Mouse (Mus musculus): ENCODE results near the gene Gm10272. TPM values are rescaled to one million over a fixed set of nuclear protein-coding genes. Genes with fewer than 3 reads are reported as not detected.
"Not testable (repeated sequence)": the region's sequence is repeated elsewhere in the genome, so short reads cannot be mapped to it uniquely, and the experiment has no call there.

Gene Gm10272
- total RNA-seq, 1 experiment, result not detected

DNA sequence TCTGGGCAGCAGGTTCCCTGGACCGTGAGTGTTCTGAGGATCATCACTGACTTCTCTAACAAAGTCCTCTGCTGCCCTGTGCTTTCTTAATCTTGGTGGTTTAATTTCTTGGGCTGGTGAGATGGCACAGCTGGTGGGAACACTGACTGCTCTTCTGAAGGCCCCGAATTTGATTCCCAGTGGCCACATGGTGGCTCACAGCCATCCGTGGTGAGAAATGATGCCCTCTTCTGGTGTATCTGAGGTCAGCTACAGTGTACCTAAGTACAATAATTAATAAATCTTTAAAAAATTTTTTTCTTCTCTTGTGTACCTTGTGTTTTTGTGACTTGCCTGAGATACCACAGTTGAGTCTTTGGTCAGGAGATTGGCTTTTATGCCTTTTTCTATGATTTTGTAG, 45.9 kb downstream of the Gm10272 start:
- H3K9ac ChIP-seq (ENCODE audit: insufficient read depth, low read depth, low read length, poor library complexity, severe bottlenecking); H3K4me3 ChIP-seq (ENCODE audit: insufficient read depth in 1 of 2, low read depth in 1 of 2, low read length in 2 of 2, poor library complexity in 1 of 2, severe bottlenecking in 1 of 2); H3K27ac ChIP-seq (ENCODE audit: insufficient read depth, low read depth, low read length, poor library complexity, severe bottlenecking); DNase-seq (ENCODE audit: low read depth, low spot score); H3K4me1 ChIP-seq (ENCODE audit: control insufficient read depth in 2 of 2, insufficient read depth in 2 of 2, low read length in 2 of 2, poor library complexity in 1 of 2); H3K9me3 ChIP-seq (ENCODE audit: control insufficient read depth, insufficient read depth, low read depth, low read length); in situ Hi-C loops (cut with MboI; ENCODE audit: low sequenced_read_pairs in 2 of 2, unreplicated experiment in 2 of 2); H3K36me3 ChIP-seq (ENCODE audit: control insufficient read depth, insufficient read depth, low read length, poor library complexity, severe bottlenecking): not testable (repeated sequence)

DNA sequence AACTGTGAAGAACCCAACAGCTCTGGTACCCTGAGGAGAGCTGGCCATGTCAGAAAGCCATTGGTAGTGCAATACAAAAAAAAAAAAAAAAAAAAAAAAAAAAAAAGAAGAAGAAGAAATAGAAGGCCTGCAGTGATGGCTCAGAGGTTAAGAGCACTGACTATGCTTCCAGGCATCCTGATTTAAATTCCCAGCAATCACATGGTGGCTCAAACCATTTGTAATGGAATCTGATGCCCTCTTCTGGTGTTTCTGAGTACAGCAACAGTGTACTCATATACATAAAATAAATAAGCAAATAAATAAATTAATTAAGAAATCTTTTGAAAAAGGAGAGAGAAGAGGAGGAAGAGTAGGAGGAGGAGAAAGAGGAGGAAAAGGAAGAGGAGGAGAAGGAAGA, 47.0 kb downstream of the Gm10272 start:
- Histone ChIP-seq H3K9ac (ENCODE audit: insufficient read depth, low read depth, low read length, poor library complexity, severe bottlenecking) (no peak overlapping the region), H3K9me3 (ENCODE audit: control insufficient read depth, insufficient read depth, low read depth, low read length) (no peaks in the 10 kb centered on the region), H3K27ac (ENCODE audit: insufficient read depth, low read depth, low read length, poor library complexity, severe bottlenecking) (no peak overlapping the region), H3K4me1 (ENCODE audit: control insufficient read depth in 2 of 2, insufficient read depth in 2 of 2, low read length in 2 of 2, poor library complexity in 1 of 2) (no peaks in the 10 kb centered on the region), H3K4me3 (ENCODE audit: insufficient read depth in 1 of 2, low read depth in 1 of 2, low read length in 2 of 2, poor library complexity in 1 of 2, severe bottlenecking in 1 of 2) (no peak overlapping the region), H3K36me3 (ENCODE audit: control insufficient read depth, insufficient read depth, low read length, poor library complexity, severe bottlenecking) (no peaks in the 10 kb centered on the region)
- TF ChIP-seq MAFK (IDR thresholded peaks at IDR 0.05; ENCODE audit: insufficient read depth, low read depth, low read length) (no peak), ZNF384 (IDR thresholded peaks at IDR 0.05; ENCODE audit: low read depth, low read length) (peak; percentile 57; the same call in 1 of the 2 replicates)
- in situ Hi-C loops (cut with MboI; ENCODE audit: low sequenced_read_pairs in 2 of 2, unreplicated experiment in 2 of 2), result no loop called here
- DNase-seq (ENCODE audit: low read depth, low spot score), result no peak

Other genes with a start within 250 kb of the Gm10272 start
- gene Fam207a, start 190.8 kb upstream of the Gm10272 start, total RNA-seq (2012; rRNA removed), result 29.1 and 33.6 TPM in 2 replicates
- 0.42 and 0.54 TPM in 2 replicates for gene Itgb2, start 176.4 kb upstream of the Gm10272 start, total RNA-seq (2012; rRNA removed)
- 115 and 142 TPM in 2 replicates for gene Pttg1ip, start 124.9 kb upstream of the Gm10272 start, total RNA-seq (2012; rRNA removed)
- gene Sumo3, start 100.5 kb upstream of the Gm10272 start, total RNA-seq (2012; rRNA removed), result 139 and 148 TPM in 2 replicates
- gene Gm49325, start 100.4 kb upstream of the Gm10272 start, total RNA-seq (2012; rRNA removed), result 1.7 and 5.4 TPM in 2 replicates
- 21.2 and 32.7 TPM in 2 replicates for gene Ube2g2, start 84.4 kb upstream of the Gm10272 start, total RNA-seq (2012; rRNA removed)
- 0.49 and 0.90 TPM in 2 replicates for gene Tspear, start 20.1 kb upstream of the Gm10272 start, total RNA-seq (2012; rRNA removed)
- not detected in 2 replicates for gene Gm19402, start 15.9 kb upstream of the Gm10272 start, total RNA-seq (2012; rRNA removed)
- gene Gm9508, start 9.4 kb upstream of the Gm10272 start, total RNA-seq (2012; rRNA removed), result not detected in 2 replicates
- gene Gm10024, start 4.8 kb downstream of the Gm10272 start, total RNA-seq (2012; rRNA removed), result not detected in 2 replicates
- not detected in 2 replicates for gene Gm10142, start 9.2 kb downstream of the Gm10272 start, total RNA-seq (2012; rRNA removed)
- not detected in 2 replicates for gene Krtap12-1, start 14.0 kb downstream of the Gm10272 start, total RNA-seq (2012; rRNA removed)
- gene Gm10100, start 19.9 kb downstream of the Gm10272 start, total RNA-seq (2012; rRNA removed), result not detected in 2 replicates
- gene Gm18596, start 36.0 kb downstream of the Gm10272 start, total RNA-seq (2012; rRNA removed), result not detected in 2 replicates
- not detected in 2 replicates for gene Gm9736, start 44.7 kb downstream of the Gm10272 start, total RNA-seq (2012; rRNA removed)
- not detected in 2 replicates for gene Gm3233, start 53.1 kb downstream of the Gm10272 start, total RNA-seq (2012; rRNA removed)
- not detected in 2 replicates for gene Gm3238, start 64.7 kb downstream of the Gm10272 start, total RNA-seq (2012; rRNA removed)
- gene Gm7138, start 70.3 kb downstream of the Gm10272 start, total RNA-seq (2012; rRNA removed), result not detected in 2 replicates
- gene Gm3250, start 75.9 kb downstream of the Gm10272 start, total RNA-seq (2012; rRNA removed), result not detected in 2 replicates
- not detected in 2 replicates for gene Gm7137, start 81.6 kb downstream of the Gm10272 start, total RNA-seq (2012; rRNA removed)
- gene Gm9639, start 88.5 kb downstream of the Gm10272 start, total RNA-seq (2012; rRNA removed), result not detected in 2 replicates
- not detected in 2 replicates for gene Gm19668, start 92.5 kb downstream of the Gm10272 start, total RNA-seq (2012; rRNA removed)
- gene Gm9507, start 105.2 kb downstream of the Gm10272 start, total RNA-seq (2012; rRNA removed), result not detected in 2 replicates
- not detected in 2 replicates for gene Gm2696, start 108.1 kb downstream of the Gm10272 start, total RNA-seq (2012; rRNA removed)
- not detected in 2 replicates for gene Krtap10-4, start 120.5 kb downstream of the Gm10272 start, total RNA-seq (2012; rRNA removed)
- gene Krtap10-10, start 129.3 kb downstream of the Gm10272 start, total RNA-seq (2012; rRNA removed), result not detected in 2 replicates
- not detected in 2 replicates for gene Gm36176, start 140.2 kb downstream of the Gm10272 start, total RNA-seq (2012; rRNA removed)
- gene Gm10318, start 146.2 kb downstream of the Gm10272 start, total RNA-seq (2012; rRNA removed), result not detected in 2 replicates
- not detected in 2 replicates for gene Gm3285, start 155.3 kb downstream of the Gm10272 start, total RNA-seq (2012; rRNA removed)
- gene Lrrc3, start 195.9 kb downstream of the Gm10272 start, total RNA-seq (2012; rRNA removed), result 2.5 and 4.1 TPM in 2 replicates

Measured in ES-E14 (cell line).